Mouse (Mus musculus) granulocyte monocyte progenitor cell, adult 5-6 weeks (primary cell): ENCODE measurements around the gene Nin. TPM values are rescaled to one million over a fixed set of nuclear protein-coding genes. Genes with fewer than 3 reads are reported as not detected.

Source experiments
- ATAC-seq: replicated peaks from 2 replicates; pipeline ENCODE4 v1.8.0; 2016; ENCODE audit warnings: mild to moderate bottlenecking, moderate TSS enrichment, inconsistent platforms; ENCODE audit not compliant: poor library complexity, severe bottlenecking
- total RNA-seq, 2 experiments: library from RNA; stranded (forward) in 1 of 2; stranded (reverse) in 1 of 2; fragments of 200-712, 200-1000 nt in 1 of 2; fragments of >200 nt in 1 of 2; fragmentation: Nextera tagmentation in 1 of 2; gene quantifications; 2 replicates each; pipeline ENCODE4 v1.2.3; 2014 to 2017

The Nin gene
- total RNA-seq, 2 experiments from 2014 or later, result 136 to 193 TPM

DNA sequence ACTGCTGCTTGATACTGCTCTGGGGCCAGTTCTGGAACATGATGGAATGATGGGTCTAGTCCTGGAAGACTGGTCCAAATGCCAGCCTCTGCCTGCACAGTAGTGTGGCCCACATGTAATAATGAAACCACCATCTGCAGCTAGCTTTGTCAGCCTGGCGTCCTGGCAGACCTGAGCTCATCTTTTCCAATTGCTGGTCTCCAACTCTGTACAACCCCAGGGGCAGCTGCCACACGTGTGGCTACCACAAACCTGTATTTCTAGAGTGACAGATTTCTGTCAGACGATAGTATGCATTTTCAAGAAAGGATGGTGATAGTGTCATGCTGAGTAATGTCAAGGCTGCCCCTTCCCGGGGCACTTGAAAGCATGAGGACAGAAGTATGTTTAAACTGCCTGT is 25.2 kb downstream of the Nin start:
- no peak for ATAC-seq

DNA sequence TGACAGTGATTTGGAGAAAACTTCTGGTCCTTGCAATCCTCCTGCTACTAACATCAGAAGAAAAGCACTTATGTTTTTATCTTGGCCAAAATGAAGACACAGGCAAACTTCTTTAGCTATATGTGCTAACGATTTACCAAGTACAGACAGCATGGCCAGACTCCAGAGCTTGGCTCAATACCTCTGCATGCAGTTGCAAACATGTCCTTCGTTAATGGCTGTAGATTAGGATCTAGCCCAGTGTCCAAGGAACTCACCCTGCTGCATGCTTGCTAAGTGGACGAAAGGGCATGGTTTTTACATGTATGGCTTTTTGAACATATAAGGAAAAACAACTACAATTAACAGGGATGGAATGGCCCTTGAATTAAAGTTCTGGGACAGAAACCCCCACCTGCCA is 28.2 kb downstream of the Nin start:
- no peak for ATAC-seq

DNA sequence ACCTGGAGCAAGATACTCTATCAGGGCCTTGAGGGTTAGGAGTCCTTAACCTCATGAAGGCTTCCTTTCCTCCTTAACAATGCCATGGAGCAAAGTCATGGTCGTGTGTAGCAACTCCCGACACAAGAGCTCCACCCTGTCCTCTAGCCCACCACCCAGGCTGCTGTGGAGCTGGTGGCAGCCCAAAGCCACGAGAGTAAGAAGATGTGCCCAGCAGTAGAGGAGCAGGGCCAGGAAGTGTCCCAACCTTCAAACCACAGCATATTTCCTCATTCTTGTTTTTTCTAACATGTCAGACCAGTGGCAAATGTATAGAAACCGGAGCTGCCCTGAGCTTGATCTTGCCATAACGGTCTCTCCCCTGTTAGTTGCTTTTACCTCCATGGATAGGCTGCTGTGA is 29.3 kb downstream of the Nin start:
- peak; percentile 99 for ATAC-seq

DNA sequence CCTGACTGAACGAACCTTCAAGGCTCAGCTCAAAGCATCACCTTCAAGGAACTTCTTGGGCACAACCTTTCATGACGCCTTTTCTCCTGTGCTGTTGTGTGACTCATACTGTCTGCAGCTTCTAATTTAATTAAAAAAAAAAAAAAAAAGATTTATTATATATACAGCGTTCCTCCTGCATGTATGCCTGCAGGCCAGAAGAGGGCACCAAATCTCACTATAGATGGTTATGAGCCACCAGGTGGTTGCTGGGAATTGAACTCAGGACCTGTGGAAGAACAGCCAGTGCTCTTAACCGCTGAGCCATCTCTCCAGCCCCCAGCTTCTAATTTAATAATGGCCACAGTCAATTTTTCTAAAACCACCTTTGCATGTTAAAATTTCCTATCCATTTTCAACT is 29.8 kb downstream of the Nin start:
- no peak for ATAC-seq

DNA sequence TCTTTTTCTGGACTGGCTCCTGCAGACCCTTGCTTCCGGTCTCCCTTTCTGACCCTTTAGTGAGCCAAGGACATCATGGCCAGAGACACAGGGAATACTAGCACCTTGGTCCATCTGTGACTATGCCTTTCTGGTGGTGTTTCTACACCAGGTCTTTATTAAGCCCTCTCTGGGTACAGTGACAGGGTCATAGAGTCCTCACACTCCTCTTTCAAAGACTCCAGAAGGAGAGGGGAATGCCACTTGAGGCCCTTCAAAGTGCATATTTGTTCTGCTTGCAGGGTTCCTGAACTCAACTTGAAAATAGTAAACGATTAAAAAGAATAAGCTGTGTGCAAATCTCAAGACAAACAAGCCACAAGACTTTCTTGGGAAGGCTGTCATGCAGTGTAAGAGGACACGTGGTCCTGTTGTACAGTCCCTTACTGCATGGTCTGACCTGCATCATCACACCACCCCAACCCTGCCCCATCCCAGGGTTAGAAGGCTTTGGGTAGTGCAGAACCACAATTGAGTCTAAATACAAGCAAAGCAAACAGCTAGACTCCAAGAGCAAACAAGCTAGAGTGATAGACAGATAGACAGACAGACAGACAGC is 30.5 kb downstream of the Nin start:
- no peak for ATAC-seq

DNA sequence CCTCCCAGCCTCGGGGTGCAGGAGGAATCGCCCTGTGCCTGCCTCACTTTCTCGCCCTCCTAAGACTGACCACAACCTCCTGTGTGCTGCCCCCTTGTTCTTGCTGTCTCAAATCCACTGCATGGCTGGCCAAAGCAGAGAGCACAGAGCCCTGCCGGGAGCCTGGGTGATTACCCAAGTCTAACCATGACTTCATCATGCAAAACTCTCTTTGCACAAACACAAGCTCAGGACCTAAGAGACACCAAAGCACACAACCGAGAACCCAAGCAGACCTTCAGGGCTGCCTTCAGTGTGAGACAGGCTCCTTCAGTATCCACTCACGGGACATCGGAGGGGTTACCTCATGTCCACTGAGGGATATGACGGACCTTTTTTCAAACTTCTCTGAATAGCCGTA is 31.0 kb downstream of the Nin start:
- no peak for ATAC-seq

DNA sequence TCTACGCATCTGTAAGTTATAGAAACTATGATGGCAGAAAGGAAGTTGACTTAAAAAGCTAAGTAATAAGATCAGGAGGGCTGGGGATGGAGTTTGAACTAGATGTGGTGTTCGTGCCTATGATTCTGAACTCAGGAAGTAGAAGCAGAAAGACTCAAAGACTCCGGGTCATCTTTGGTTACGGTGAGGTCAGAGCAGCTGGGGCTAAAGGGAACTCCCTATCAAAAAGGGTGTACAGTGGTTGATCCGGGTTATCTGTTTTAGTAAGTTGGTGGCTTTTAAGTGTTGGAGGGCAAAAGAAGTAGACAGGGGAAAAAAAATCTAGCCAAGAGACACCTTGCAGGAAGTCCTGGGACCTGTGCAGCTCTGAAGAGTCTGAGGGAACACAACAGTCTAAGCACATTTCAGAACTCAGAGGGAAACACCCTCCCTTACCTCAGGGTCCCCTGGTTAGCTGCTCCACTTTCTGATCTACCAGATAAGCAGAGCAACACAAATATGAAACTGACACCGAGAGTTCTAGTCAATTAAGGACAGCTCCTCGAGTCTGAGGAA is 35.0 kb downstream of the Nin start:
- ATAC-seq, result 0 out of 2 replicates have a peak, but pooled peaks have one; percentile 12

DNA sequence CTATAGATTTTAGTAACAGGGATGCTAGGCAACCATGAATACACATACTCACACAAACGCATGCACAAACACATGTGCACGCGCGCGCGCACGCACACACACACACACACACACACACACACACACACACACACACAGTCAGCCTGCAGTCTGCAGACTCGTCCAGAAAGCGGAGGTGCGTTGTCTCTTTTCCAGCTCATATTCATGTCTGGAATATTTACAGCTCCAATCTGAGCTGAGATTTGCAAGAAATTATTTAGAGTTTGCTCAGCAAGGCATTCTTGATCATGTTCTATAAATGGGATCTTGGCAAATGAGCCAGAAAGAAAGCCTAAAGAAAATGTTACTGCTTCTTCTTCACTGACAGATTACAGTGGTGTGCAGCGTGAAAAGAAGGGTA is 37.0 kb downstream of the Nin start:
- ATAC-seq, result no peak

DNA sequence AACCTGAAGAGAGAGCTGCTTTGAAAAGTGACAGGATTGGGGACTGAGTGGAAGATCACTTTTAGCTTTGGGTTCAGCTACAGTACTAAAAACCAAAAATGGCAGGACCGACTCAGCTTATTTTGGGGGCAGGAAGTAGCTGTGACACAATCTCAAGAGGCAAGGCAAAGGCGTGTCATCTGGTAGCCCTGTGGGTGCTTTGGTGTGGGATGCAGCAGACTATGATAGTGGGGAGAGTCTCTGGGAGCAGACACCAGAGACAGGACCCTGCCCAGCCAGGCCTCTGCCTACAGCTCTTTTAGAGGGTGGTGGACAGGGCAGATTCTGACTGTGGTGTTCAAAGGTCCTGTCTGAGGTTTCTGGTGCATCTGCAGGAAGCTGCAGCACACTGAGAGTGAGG is 38.5 kb downstream of the Nin start:
- ATAC-seq, result peak; percentile 57

DNA sequence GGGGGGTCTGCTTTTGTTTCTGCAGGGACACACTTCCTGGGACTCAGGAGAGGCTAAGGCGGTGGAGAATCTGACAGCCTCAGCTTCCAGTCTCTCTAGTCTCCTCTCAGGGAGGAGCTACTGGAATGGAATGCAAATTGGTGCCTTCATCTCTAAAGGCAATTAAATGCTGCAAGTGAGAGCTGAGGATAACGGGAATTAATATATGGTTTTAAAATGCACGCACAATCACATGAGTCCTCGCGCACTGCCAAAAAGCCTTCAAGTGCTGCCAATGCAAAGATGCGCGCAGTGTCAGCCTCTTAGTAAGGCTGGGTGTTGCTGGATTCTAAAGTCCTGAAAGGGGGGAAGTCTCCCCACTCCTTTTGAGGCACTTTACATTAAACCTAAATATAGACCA is 42.6 kb downstream of the Nin start:
- ATAC-seq, result no peak

DNA sequence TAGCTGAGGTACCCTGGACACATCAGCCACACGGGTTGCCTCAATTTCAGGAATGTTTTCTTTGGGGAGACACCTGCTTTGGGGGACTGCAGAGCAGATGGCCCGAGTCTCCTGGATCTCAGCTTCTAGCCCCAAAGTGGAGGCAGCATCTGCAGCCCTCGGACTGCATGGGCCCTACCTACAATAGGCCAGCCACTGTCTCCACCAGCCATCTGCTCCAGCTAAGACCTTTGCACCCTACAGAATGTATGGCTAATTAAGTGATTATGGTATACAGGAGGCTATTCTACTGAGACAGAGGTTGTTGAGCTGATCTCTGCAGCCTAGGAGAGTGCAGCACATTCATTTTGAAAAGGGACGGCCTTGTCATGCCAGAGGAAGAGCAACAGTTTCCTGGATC is 43.2 kb downstream of the Nin start:
- no peak for ATAC-seq

DNA sequence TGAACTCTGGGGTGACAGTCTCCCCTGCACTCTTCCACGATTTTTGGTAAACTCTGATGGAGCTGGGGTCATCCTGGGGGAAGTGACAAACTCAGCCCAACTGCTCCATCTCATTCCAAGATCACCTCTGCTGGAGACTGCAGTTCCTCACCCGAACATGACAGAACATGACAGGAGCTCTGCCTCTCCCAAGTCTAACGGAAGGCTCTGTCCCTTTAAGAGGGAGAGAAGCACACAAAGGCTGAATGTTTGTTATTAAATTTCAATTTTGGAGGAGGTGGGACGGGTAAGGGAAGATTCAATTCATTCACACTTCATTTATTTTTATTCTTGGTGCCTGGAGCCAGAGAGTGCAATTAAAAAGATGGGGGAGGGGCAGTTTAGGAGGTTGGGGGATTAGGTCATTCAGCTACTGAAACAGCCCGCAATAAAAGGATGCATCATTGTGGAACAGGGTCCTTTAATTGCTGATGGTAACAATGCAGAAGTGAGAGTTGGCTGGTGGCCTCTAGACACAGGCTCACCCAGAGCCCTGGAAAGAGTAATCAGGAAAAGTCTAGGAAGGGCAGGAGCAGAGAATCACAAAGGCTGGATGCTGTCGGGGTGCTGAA is 44.8 kb downstream of the Nin start:
- ATAC-seq, result peak; percentile 72

DNA sequence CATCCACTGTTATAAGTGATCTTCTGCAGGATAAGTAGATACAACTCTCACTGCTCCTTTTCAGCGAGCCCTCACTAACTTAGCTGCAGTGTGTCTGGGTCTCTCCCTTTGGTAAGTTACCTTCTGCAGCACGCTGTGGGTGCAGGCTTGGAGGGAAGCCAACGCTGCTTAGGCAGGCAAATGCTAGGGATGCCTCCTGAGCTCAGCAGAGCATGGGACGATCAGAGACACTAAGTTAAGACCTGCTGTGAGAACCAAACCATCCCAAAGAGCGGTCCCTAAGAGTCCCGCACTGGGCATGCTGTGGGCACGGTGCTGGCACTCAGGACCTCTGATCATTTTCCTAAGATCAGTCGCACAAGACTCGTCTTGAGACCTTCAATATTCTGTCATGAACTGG is 45.7 kb downstream of the Nin start:
- ATAC-seq, result no peak

DNA sequence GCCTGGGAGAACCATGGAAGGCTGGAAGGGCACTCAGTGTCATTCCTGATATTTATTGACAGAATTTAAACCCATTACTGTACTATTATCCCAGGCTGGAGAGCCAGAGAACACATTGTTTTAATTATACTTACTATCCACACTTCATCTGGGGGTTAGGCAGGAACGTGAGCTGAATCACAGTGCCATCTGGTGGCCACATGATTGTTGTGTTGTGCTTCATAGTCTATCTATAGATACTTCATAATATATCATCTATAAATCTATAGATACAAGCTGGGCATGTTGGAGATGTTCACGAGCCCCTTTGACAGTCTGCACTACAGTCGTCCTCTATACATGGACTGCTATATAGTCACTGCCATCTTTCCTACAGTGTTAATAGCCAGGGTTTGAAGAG is 51.4 kb downstream of the Nin start:
- peak; percentile 50 for ATAC-seq

DNA sequence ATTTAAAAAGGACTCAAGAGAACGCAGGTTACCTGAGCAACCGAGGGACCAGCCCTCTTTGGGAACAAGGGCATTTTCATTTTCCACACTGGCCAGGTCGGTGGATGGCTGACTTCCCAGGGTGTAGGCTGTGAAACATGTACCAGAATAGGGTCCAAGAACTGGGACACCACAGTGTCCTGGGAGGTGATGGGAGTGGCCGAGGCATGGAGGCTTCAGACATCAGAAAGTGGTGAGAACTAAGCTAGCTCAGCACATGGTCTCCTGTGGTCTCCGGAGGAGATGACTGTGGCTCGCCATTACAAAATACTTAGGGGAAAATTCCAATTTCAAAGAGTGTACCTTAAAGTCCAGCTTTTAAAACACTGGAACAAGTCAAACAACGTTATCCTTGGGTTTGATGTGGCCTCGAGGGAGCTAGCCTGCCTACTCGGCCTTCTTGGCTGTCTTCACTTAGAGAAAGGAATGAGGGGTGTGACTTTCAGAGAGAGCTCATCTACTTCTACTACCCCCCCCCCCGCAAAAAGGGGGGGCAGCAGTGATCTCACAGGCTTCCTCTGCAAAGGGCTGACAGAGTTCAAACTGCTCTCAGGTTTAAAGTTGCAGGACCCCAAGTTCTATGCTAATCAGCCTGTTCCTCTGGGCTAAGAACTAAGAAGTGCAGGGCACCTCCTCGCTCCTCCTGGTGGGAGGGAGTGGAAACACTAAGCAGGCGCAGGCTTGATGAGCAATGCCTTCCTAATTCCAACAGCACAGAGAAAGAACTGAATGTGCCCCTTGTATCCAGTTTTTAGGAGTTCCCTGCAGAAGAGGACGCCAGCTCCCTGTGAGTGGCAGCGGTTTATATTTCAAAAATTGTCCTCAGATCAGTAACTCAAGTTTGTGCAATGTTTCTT is 54.3 kb downstream of the Nin start:
- no peak for ATAC-seq

DNA sequence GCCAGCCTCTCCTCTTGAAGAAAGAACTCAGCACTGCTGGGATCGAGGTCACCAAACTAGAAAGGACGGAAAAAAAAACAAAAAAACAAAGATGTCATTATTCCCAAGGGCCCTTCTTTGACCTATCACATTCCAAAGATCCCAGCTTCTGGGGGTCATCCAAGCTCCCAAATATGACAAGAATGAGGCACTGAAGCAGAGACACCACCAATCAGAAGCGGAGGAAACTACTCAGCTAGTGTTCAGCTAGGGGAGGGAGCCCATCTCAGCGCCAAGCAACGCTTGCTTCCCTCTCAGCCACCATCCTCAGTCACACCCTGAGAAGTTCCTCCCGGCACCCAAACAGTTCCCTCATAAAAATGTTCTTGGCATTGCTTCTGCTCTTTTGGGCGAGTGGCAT is 62.8 kb downstream of the Nin start:
- ATAC-seq, result no peak

DNA sequence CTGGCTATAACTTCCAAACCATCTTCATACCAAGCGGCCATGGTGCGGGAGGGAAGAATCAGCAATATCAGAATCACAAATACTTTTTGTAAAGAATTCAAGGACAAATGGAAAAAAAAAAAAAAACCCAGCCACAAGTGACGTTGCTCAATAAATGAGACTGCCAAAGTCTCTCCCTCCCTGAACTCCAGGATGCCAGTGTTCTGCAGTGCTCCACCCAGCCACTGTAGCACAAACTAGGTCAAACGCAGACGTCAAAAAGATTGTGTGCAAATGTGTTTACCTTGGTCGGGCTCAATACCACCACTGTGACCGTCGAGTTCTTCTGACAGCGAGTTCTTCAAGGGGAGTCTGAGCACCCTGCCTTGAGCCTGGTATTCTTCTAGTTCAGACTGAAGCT is 64.8 kb downstream of the Nin start:
- no peak for ATAC-seq

DNA sequence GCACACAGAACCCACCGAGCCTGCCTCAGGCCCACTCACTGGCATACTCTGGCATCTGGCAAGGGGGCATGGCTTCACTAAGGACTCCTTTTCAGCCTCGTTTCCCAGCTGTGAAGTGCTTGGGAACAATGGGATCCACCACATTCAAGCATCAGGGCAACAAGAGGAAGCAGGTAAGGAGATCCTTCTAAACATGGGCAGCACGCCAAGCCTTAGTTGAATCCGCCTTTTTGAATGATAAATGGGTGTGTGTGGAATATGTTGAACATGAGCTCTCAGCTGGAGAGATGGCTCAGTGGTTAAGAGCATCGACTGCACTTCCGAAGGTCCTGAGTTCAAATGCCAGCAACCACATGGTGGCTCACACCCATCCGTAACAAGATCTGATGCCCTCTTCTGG is 66.2 kb downstream of the Nin start:
- no peak for ATAC-seq

DNA sequence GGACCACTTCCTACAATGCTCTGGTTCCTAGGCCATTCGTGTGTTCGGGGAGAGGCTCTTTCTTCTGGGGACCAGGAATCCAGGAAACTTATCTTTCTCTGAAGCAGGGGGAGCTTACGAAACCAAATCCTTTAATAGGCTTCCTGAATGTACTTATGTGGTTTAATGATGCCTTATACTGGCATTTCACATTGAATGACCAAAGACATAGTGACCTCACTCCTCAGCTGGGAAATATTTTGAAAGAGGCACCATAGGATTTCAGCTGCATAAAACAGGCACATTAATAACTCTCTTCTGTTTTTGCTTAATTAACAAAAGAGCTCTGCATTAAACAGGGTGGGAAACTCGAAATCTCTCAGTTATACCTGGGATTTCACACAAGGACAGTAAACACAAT is 69.2 kb downstream of the Nin start:
- no peak for ATAC-seq

DNA sequence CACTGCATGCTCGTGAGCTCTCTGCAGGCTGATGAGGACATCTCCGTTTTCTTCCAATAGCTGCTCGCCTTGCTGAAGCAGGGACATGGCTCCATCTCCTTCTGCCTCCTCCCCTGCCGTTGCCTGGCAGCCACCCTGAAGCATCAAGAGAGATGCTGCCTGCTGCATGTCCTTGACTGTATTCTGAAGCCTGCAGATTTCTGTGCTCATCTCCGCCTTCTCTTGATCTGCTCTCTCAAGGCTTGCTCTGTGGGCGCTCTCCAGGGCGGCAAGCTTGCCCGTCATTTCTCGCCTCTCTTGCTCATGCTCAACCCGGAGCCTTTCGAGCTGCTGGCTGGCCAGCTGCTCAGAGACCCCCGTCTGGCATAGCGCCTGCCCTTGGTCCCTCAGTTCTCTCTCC is 70.1 kb downstream of the Nin start:
- ATAC-seq, result no peak

DNA sequence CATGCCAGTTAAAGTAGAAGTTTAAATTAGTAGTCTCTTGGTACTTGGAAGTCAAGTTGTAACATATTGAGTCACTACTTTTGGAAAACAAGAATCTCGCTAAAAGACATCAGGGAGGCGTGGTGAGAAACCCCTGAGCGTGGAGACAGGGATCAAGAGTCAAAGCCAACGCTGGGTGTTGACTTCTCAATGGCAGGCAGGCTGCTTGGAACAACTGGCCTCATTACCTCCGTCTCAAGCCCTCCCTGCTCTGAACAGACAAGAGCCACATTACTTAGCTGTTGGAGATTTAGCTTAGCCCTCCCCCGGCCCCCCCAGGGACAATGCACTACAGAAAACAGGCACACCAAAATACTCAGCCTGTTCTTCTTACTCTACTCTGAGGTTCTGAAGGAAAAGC is 72.5 kb downstream of the Nin start:
- ATAC-seq, result no peak
